Mouse (Mus musculus) brain, adult 2 months (tissue): ENCODE results near the gene Il25.
"Not testable (repeated sequence)": the region's sequence is repeated elsewhere in the genome, so short reads cannot be mapped to it uniquely, and the experiment has no call there.

Experiments used
- DNase-seq: peaks from one replicate; pipeline ENCODE4 v3.0.0; 2011; ENCODE audit warnings: low read depth, low spot score

Gene Il25

DNA sequence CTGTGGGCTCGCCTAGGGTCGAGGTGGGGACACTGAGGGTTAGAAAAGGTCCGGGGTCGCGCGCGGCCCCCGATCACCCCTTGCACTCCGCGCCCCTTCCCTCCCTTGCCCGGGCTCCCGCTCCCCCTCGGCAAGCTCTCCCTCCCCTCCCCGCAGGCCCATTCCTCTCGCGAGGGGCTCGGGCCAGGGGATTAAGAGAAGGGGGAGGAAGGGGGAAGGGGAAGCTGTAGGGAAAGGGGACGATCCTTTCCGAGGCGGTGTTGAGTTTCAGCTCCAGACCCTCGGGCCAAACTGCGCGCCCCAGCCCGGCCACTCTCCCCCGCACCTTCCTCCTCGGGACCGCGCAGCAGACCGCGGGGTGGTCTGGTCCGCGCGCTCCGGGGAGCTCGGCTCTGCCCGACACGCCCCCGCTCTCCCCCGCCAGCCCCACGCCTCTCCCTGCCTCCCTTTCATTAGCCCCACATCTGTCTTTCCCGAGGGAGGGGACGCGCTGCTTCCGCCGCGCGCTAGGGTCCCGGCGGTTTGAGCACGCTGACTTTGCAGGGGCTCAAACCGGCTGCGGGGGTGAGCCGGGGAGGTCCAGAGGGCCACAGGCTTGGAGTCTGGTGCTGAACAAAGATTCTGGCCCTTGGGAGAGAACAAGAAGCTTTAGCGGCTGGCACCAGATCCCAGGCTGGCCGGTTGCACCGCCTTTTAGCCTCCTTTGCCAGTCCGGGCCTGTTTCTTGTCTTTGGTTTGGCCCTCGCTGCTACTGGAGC is 5.9 kb upstream of the Il25 start:
- DNase-seq = peak; percentile 45

- DNase-seq = no peak
Observed at GRCm38 (mm10) chr14:54927296-54927695, 5.2 kb upstream of the Il25 start.

DNA sequence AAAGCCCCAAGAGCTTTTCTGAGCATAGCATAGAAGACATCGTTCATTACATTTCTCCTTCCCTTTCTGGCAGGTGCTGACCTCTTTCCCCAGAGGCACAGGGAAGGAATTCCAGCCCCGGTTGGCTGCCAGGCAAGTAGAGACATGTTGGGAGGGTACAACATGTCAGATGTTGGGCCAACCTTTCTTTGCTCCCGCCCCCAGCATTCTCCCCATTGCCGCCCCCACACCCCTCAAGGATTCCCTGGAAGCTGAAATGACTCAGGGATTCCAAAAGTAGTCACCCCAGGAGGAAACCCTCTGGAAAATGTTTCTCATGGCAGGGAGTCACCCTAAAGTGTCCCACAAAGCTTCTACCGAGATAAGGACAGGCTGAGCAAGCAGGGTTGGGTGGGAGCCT is 2.7 kb upstream of the Il25 start:
- peak; percentile 68 for DNase-seq

DNA sequence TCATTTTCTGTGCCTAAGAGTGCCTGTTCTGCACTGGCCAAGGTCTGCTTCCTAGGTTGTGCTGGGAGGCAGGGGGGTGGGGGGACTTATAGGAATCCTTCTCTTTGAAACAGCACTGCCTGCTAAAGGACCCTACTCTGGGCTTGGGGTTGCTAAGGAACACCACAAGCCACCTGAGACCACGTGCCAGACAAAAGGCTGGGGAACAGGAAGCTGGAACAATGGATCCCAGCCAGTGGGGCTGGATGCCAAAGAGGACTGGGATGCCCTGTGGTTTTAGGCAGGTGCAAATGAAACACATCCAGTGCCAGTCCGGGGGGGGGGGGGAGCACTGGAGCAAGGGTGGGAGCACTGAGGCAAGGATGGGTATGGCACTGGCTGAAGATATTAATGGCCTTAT is 2.1 kb upstream of the Il25 start:
- no peak for DNase-seq

DNA sequence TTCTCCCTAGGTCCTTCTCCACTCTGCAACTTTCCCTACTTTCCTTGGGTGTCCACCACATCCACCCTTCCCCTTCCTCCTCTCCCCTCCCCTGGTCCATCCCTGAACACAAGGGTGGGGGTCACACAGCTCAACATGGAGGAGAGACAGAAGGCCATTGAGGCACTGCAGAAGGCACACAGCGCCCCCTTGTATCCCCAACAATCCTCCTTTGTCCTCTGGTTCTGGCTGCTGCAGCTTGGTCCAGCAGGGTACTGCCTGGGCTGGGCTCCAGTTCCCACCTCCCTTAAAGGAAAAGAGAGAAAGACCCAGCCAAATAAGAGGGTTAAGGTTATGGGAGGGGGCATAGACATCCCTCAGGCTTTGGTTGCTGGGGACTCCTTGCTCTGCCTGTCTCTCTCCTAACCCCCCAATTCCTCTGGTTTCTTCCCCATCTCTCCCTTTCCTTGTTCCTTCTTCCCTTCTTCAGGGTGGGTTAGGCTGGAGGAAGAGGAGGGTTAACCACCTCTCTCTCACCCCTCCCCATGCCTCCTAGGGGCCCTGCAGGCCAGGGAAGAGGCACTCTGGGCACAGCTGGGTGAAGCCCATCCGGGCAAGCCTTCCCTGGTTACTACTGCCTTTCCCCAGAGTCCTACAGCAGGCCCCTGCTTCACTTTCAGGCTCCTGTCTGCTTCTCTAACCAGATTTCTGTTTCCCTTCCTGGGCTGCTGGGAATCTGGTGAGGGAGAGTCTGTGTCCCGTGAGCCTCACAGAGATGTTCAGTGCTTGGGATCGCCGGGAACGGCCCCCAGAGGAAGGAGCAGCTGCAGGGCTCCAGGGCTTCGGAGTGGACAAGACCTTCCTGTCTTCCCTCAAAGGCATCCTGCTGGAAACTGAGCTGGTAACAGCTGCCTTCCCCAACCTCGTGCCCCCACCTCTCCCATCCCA is 3.7 kb downstream of the Il25 start, which contains the start of gene Cmtm5:
TSS of gene Cmtm5 (plus strand) at position 358 of the 927 bp plus-strand sequence.
- peak; percentile 95 for DNase-seq

GRCm38 (mm10) chr14:54936831-54937160 is 4.3 kb downstream of the Il25 start:
- DNase-seq = no peak

- DNase-seq = no peak
Observed at GRCm38 (mm10) chr14:54937361-54938182, 5.1 kb downstream of the Il25 start.

- DNase-seq = no peak
Observed at GRCm38 (mm10) chr14:54938431-54939219, 6.1 kb downstream of the Il25 start.

- DNase-seq = peak; percentile 68
Observed at GRCm38 (mm10) chr14:54939434-54940175, 7.1 kb downstream of the Il25 start.

DNA sequence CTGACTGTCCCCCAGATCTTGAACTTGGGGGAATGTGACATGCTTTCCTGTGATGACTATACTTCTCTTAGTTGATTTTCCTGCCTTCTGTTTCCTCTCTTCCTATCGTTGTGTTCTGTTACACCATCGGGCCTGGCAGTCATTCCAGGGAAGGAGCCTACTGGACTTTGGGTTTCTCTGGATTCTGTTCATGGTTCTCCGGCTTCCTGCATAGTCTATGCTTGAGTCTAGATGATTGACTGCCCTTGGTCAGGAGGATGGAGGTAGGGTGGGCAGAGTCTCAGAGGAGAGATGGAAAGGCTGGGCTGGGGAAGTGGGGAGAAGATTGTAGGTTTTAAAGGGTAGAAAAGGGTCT is 7.7 kb downstream of the Il25 start:
- no peak for DNase-seq

DNA sequence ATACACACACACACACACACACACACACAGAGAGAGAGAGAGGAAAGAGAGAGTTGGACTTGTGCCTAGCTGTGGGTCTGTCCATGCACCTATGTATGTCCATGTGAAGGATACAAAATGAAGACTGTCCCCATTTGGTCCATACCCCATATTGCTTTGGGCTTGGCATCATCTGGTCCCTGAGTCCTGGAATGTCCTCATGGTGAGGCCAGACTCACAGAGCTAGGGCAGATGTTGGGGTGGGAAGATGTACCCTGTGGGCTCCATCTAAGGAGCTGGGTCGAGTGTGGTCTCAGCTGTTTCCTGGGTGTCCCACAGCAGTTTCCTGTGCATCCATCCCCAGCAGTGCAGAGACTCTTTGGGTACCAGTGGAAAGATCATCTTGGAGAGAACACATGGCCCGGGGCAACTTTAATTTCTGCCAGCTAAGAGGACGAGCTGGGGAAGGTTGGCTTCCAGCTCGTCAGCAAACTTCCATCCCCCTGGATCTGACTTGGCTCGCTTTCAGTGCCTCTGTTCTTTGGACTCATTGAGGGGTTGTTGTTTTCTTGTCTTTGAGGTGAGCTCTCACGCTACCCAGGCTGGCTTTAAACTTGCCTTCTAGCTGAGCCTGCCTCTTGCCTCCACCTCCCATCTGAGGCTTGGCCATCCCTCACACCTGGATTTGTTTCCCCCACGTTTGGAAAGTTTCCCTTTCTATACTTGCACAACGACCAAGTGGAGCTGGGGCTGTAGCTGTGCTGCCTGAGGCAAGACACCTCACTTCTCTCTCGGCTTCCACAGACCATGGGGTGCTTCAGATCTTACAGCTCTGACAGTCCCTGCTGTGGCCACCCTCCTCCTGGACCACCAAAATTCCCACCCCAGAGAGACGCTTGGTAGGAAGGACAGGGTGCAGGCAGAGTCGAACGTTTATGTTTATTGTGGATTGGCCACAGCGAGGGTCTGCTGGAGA is 8.8 kb downstream of the Il25 start:
- no peak for DNase-seq

- DNase-seq = no peak
Observed at GRCm38 (mm10) chr14:54942479-54942878, 10.0 kb downstream of the Il25 start.

DNA sequence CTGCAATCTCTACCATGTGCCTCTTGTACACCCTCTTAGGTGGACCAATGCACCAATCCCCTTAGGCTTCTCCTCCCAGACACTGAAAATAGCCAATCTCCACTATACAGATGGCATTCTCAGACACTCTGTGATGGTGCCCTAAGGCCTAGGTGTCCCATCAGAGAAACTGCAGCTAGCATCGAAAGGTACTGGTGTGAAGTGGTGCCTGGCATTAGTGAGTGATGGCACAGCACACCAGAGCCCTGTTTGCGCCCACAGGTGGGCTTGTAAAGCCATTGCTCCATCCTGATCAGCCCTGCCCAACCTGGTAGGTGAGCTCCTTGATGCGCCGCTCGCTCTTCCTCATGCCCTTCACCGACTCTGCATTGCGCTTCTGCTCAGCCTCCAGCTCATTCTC is 11.5 kb downstream of the Il25 start:
- no peak for DNase-seq

GRCm38 (mm10) chr14:54944939-54945338 is 12.4 kb downstream of the Il25 start:
- DNase-seq = no peak

DNA sequence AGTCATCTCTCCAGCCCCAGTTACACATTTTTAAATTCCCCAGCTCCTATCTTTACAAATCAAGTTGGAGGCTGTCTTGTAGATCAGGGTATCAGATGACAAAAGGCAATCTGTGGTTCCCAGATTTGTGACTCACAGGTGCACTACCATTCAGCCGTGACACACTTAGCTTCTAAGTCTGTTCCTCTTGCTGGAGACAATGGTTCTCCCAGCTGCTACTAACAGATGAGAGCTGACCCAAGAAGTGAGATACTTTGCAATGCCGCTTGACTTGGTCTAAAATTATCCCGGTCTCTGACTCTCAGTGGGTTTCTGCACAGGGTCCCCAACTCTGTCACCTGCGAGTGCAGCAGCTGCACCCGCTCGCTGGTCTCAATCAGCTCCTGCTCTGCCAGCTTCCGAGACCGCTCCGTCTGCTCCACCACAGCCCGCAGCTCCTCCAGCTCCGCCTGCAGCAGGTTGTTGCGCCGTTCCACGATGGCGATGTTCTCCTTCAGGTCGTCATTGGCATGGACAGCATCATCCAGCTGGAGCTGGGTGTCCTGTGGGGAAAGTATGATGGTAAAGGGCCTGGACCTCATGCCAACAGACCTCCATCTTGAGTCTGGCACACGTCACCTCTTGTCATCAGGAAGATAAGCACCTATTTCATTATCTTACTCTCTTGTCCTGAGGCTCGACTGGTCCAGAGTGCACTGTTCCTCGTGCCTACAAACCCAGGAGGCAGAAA is 13.6 kb downstream of the Il25 start:
- peak; percentile 57 for DNase-seq

DNA sequence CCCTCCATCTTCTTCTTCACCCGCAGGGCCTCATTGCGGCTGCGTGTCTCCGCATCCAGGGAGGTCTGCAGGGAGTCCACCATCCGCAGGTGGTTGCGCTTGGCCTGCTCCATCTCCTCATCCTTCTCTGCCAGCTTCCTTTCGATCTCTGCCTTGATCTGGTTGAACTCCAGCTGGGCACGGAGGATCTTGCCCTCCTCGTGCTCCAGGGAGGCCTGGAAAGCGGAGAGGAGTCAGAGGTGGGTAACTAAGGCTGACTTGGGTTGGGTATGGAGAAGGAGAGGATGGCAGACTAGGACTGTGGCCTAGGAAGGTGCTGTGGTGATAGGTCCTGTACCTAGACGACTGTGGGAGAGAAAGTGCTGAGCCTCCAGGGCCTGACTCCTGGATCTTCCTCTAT is 14.5 kb downstream of the Il25 start:
- not testable (repeated sequence) for DNase-seq

GRCm38 (mm10) chr14:54948781-54949180 is 16.3 kb downstream of the Il25 start:
- no peak for DNase-seq

DNA sequence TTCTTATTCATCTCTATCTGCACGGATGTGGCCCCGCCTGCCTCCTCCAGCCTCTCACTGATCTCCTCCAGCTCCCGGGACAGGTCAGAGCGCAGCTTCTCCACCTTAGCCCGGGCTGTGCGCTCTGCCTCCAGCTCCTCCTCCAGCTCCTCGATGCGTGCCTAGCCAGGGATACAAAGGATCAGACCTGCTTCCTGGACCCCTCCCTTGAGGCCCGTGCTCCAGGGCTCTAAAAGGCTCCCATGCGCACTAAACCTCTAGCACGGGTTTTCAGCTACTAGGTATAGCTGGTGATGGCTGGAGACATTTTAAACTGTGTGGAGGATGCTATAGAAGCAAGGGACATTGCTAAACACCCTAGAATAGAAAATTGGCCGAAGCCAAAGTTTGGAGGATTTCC is 18.0 kb downstream of the Il25 start:
- no peak for DNase-seq

- no peak for DNase-seq
Observed at GRCm38 (mm10) chr14:54951587-54951986, 19.1 kb downstream of the Il25 start.
